Mouse (Mus musculus): ENCODE measurements around the gene Flt1.
A peak's percentile ranks its signal among the peaks of the same experiment; 100 is the strongest.

Flt1 gene

GRCm38 (mm10) chr5:147551879-147552627 lies 173.8 kb downstream of the Flt1 start:
- DNase-seq (ENCODE audit: low read depth, low spot score): no peak

DNA sequence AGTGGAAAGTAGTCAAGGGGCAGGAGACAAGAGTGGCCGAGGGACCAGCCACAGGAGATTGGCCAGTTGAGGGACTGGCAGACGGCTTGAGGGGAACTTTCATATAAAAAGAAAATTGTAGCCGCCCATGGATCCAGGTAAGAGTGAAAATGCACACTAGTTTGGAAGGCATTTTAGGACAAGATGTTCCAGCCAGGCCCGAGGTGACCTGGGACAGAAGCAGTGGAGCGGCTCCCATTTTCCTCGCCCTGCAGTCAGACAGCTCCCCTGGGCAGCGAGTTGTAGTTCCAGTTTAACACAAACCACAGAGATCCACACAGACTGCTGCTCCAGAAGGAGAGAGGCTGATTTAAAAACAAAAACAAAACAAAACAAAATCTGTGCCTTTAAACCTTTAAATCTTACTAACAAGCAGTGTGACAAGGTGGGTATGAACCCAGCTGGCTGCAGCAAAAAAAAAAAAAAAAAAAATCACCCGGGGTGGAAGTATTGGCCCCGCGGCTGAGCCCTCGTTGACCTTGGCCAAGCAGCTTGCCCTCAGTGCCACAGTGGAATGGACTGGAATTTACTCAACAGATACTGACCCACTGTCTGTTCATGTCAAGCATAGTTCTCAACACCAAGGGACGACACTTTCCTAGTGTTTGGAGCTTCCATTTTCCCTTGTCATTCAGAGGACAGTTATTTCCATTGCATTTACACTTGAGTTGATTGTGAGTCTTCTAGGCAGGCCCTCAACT lies 176.6 kb downstream of the Flt1 start:
- no peak for DNase-seq (ENCODE audit: low read depth, low spot score)

- DNase-seq (ENCODE audit: low read depth, low spot score): peak; percentile 44
These were observed 180.0 kb downstream of the Flt1 start for GRCm38 (mm10) chr5:147545731-147546241.

GRCm38 (mm10) chr5:147542291-147542690 lies 183.5 kb downstream of the Flt1 start:
- no peak for DNase-seq (ENCODE audit: low read depth, low spot score)

- no peak for DNase-seq (ENCODE audit: low read depth, low spot score)
These were observed 186.0 kb downstream of the Flt1 start for GRCm38 (mm10) chr5:147539815-147540214.

DNA sequence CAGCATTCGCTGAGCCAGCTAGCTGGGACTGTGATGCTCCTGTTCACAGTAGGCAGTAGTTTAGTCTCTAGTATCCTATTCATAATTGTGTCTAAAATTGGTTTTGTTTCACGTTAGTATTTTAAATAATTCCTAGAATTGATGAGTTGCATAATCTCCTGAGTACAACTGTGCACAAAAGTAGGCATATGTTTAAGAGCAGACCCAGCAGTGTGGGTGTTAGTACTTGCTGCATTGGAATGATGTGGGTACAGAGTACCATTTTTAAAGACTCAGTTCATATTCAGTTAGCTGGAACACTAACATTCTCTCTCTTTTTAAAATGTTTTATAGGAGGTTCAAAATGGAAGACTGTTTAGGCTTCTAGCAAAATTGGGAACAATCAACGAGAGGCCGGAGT lies 186.4 kb downstream of the Flt1 start:
- DNase-seq (ENCODE audit: low read depth, low spot score): no peak

- no peak for DNase-seq (ENCODE audit: low read depth, low spot score)
These were observed 193.8 kb downstream of the Flt1 start for GRCm38 (mm10) chr5:147532031-147532430.

- DNase-seq (ENCODE audit: low read depth, low spot score): no peak
These were observed 198.0 kb downstream of the Flt1 start for GRCm38 (mm10) chr5:147527788-147528187.

DNA sequence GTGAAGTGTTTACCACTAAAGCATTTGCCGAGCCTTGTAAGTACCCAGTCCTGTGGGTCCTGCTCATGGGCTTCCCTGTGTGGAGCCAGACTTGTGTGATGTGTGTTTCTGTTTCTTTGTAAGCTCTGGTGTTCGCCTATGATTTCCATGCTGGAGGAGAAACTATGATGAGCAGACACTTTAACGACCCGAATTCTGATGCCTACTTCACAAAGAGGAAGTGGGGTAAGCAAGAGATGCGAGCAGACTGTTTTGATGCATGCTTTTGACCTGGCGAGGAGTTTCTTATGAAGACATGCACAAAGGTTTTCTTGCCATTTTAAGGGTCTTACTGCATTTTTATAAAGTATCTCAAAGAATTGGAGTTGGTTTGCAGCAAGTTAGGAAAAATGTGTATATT lies 198.8 kb downstream of the Flt1 start:
- DNase-seq (ENCODE audit: low read depth, low spot score): no peak
